Mouse (Mus musculus) cortical plate, adult 2 months (tissue): Measurements from ENCODE around the gene Gm49383. TPM values are rescaled to one million over a fixed set of nuclear protein-coding genes. Genes with fewer than 3 reads are reported as not detected.

Experiments
- H3K27ac ChIP-seq: fragments of 200-500 bp; 2 replicates; pipeline ENCODE4 v1.5.1; 2012; ENCODE audit warnings: low read length, control low read depth, inconsistent platforms; ENCODE audit not compliant: insufficient read depth
- H3K4me1 ChIP-seq: fragments of 200-500 bp; 2 replicates; pipeline ENCODE4 v1.6.1; 2011; ENCODE audit warnings: low read length; ENCODE audit not compliant: control insufficient read depth, insufficient read depth
- H3K4me3 ChIP-seq: fragments of 200-500 bp; 2 replicates; pipeline ENCODE4 v1.5.1; 2011; ENCODE audit warnings: mild to moderate bottlenecking, low read length, control low read depth; ENCODE audit not compliant: insufficient read depth
- CTCF ChIP-seq: fragments of 200-500 bp; IDR thresholded peaks from 2 replicates; pipeline ENCODE4 v1.5.1; 2011; ENCODE audit warnings: mild to moderate bottlenecking, control low read depth, low read length; ENCODE audit not compliant: insufficient read depth; ENCODE audit errors: extremely low read depth
- POLR2A ChIP-seq: fragments of 200-500 bp; IDR thresholded peaks from 2 replicates; pipeline ENCODE4 v1.6.1; 2011; ENCODE audit warnings: mild to moderate bottlenecking, low read length, control low read depth; ENCODE audit not compliant: insufficient read depth; ENCODE audit errors: extremely low read depth
- polyA plus RNA-seq: library from polyadenylated mRNA; depleted of rRNA; stranded (reverse); fragments of >200 nt; gene quantifications from 2 replicates; pipeline ENCODE4 v1.2.3, GENCODE M21; 2012

Gene Gm49383
- polyA plus RNA-seq, 1 experiment, result 0.61 TPM

DNA sequence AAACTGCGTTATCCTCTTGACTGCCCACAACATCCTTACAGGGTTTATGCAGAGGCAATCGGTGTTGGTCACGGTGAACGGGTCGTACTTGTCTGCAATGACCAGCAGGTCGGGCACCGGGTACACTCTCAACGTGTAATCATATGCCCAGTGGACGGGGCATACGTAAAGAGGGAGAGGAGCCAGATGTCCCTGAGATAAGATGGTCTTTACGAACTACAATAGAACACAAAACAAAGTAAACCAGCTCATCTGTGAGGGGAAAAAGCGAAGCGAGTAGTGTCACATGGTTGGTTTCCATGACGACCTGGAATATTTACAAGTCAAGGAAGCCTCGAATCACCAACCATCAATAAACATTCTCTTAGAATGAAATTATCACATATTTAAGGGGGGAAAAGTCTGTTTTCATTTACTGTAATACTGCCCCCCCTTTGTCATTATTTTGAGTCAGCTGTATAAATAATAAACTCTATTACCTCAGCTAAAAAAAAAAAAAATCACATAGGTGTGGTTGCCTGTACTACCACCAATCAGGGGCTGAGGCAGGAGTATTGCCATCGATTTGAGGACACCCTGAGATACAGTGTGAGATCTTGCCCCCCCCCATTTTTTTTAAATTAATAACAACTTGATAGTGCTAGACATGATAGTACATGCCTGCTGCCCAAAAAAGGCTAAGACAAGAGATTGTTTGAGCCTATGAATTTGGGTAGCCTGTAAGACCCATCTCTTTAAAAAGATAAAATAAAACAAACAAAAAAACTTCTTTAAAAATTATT, 7.3 kb upstream of the Gm49383 start, which contains the start of gene Gm49384:
Gene Gm49384 (minus strand): TSS at position 216 of the 782 bp plus-strand sequence.
- Histone ChIP-seq H3K4me3 (no peak within 1 kb of the TSS), H3K4me1 (no peaks in the 10 kb centered on the region), H3K27ac (no peak within 1 kb of the TSS)
- TF ChIP-seq CTCF, result no peak
- no peak for TF ChIP-seq POLR2A

DNA sequence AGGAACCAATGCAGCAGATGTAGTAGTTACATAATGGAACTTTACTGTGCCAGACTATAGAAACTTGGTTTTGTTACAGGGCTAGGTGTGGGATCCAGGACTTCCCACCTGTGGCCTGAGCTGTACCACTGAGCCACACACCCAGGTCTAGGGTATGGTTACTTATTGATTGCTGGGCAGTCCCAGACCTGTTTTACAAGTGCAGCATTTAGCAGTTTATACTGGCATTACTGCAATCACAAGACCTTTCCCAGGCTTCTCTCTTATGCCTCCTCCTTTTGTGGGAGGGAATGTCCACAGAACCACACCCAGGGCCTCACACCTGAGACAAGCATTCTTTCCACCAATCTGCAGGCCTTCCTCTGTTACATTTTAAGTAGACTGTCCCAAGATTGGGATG, 2.1 kb upstream of the Gm49383 start:
- no peak overlapping the region for H3K27ac ChIP-seq
- H3K4me1 ChIP-seq, result no peaks in the 10 kb centered on the region; the same call in 1 of the 2 replicates
- H3K4me3 ChIP-seq, result no peak overlapping the region; the same call in 1 of the 2 replicates
- TF ChIP-seq CTCF, result no peak
- TF ChIP-seq POLR2A, result no peak

DNA sequence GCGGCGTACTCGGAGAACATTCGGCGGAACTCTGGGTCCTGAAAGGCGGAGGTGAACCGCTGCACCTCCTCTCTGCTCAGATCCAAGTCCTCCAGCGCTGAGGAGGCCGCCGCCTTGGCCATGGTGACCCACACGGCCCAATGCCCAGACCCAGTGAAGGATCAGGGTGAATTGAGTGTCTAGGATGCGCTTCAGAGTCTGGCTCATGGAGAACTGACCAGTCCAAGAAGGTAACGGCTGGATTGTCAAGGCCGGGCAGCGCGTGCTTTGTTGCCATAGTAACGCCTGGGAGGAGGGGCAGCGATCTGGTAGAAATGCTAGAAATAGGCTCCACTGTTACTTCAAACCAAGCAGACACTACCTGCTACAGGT, 1.2 kb upstream of the Gm49383 start, which contains the start of gene Dnaaf2:
Gene Dnaaf2 (minus strand): TSS at position 266 of the 372 bp plus-strand sequence.
- H3K4me3 ChIP-seq, result peak within 1 kb of the TSS; percentile 96
- TF ChIP-seq POLR2A, result no peak
- TF ChIP-seq CTCF, result no peak
- H3K4me1 ChIP-seq, result no peaks in the 10 kb centered on the region; the same call in 1 of the 2 replicates
- peak within 1 kb of the TSS; percentile 97 for H3K27ac ChIP-seq

DNA sequence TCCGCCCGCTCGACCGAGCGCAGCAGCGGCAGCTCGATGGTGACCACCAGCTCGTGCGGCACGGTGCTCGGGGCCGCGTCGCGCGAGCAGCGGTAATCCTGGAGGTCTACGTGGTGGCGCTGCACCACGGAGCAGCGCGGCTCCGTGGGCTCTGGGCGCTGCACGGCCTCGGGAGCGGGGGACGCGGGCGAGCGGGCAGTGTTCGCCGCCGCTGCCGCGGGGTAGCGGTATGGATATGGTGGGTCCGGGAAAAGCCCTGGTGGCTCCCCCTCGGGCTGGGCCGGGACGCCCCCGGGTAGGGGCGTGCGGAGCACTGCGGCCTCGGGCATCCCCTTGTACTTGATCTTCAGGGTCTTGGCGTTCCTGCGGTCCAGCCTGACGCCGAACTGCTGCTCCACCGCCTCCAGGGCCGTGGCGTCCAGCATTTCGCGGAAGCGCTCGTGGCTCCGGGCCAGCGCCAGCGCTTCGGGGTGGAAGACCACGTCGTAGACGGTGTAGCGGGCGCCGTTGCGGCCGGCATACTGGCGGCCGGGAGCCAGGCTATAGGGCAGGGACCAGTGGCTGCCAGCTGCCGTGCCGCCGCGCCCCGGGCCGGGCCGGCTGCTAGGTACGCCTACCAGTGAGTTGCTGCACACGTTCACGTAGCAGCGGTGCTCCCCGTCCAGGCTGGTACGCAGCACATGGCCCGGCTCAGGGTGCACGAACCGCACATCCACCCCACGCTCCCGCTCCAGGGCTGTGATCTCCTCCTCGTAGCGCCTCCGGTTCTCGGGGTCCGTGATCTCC, 667 bp upstream of the Gm49383 start:
- Histone ChIP-seq H3K4me1 (no peaks in the 10 kb centered on the region; the same call in 1 of the 2 replicates), H3K27ac (peak overlapping the region; percentile 97), H3K4me3 (peak overlapping the region; percentile 96)
- TF ChIP-seq POLR2A (no peak), CTCF (no peak)

DNA sequence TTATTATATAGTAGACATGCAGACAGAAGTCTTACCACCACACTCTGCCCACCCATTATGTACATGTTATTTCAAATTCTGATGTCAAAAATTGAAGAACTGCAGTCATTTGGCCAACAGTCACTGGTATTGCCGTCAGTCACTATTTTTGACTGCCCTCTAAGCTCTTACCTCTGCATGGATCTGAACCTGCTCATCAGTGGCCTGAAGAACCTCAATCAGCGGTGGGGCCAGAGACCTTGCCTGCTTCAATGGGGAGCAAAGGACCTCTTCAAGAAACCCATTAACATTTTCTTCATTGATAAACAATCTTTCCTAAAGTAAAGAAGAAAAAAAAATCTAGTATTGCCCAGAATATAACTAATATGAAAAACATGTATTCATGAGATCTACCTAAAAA, 4.3 kb downstream of the Gm49383 start:
- no peak for TF ChIP-seq CTCF
- TF ChIP-seq POLR2A, result no peak
- no peak overlapping the region for H3K27ac ChIP-seq

DNA sequence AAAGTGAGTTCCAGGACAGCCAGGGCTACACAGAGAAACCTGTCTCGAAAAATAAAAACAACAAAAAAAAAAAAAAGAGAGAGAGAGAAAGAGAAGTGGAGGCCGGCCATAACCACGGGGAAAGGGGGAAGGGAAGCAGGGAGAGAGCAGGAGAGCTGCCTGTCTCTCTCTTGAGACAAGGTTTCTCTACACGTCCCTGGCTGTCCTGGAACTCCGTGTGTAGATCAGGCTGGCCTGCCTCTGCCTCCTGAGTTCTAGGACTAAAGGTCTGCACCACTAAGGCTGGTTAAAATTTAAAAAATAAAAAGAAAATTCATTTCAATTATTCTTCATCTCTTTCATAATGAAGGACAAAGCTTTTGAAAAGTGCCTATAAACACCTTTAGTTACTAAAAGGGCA, 5.5 kb downstream of the Gm49383 start:
- Histone ChIP-seq H3K4me3 (no peak overlapping the region), H3K27ac (no peak overlapping the region), H3K4me1 (no peaks in the 10 kb centered on the region; the same call in 1 of the 2 replicates)
- no peak for TF ChIP-seq CTCF
- TF ChIP-seq POLR2A, result no peak

More for the DNA sequence above, 4.3 kb downstream of the Gm49383 start:
- no peaks in the 10 kb centered on the region; the same call in 1 of the 2 replicates for H3K4me1 ChIP-seq
- no peak overlapping the region for H3K4me3 ChIP-seq

DNA sequence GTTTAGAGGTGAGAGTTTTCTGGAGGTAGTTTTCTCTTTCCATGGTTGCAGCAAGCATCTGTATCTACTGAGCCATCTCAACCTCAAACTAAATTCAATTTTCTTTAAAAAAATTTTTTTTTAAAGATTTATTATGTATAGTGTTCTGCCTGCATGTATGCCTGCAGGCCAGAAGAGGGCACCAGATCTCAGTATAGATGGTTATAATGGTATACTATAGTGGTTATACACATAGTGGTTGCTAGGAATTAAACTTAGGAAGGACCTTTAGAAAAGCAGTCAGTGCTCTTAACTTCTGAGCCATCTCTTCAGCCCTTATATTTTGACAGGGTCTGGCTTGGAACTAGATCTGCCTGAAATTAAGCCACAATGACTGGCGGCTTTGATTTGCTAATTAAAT, 6.4 kb downstream of the Gm49383 start:
- H3K4me3 ChIP-seq, result no peak overlapping the region
- TF ChIP-seq CTCF, result no peak
- no peak for TF ChIP-seq POLR2A
- H3K27ac ChIP-seq, result no peak overlapping the region
- no peaks in the 10 kb centered on the region for H3K4me1 ChIP-seq

DNA sequence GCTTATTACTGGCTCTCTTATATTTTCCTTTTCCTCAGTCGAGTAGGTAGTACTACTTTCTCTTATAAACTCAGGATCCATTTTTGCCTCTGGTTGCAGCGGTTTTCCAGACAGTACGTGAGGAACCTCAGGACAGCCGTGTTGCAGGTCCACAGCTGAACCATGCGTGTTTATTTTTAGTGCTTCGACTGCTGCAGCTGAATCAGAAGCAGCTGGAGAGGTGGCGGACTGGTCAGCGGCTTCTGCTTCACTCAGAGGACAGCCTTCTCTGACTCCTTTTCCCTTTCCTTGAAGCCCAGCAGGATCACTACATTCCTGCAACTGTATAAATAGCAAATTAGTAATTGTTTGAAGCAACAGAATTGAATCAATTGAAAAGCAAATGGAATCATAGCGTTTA, 6.8 kb downstream of the Gm49383 start:
- Histone ChIP-seq H3K4me1 (no peaks in the 10 kb centered on the region; the same call in 1 of the 2 replicates), H3K4me3 (no peak overlapping the region), H3K27ac (no peak overlapping the region)
- TF ChIP-seq CTCF (no peak), POLR2A (no peak)

DNA sequence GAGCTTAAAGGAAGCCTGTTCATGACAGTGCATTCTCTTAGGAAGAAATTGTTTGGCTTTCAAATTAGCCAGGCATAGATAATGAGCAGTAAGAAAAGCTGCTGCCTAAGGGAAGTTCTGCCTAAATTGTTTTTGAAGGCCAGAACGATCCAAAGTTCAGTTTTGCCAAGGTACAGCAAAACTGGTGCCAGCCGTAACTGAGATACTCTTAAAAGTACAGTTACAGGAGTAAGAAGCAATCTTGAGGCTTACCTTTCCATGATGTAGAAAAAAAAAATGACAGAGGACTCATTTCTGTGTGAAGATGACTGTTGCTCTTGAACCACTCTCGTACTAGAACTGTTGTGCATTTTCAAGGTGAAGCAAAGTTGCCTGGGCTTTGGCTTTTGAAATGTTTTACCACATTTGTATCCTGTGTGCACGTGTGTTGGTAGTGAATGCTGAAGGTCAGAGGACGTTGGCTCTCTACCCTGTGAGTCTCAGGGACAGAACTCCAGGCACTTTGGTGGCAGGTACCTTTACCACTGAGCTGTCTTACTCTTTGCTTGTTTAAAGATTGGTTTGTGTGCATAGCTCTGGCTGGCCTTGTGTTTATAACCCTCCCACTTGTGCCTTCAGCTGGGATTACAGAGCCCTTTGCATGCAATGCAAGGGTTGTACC, 10.0 kb downstream of the Gm49383 start:
- H3K4me1 ChIP-seq, result peaks cover 1% of the 10 kb centered on the region; the same call in 1 of the 2 replicates
- no peak for TF ChIP-seq POLR2A
- TF ChIP-seq CTCF, result no peak
- H3K27ac ChIP-seq, result no peak overlapping the region
- no peak overlapping the region for H3K4me3 ChIP-seq

DNA sequence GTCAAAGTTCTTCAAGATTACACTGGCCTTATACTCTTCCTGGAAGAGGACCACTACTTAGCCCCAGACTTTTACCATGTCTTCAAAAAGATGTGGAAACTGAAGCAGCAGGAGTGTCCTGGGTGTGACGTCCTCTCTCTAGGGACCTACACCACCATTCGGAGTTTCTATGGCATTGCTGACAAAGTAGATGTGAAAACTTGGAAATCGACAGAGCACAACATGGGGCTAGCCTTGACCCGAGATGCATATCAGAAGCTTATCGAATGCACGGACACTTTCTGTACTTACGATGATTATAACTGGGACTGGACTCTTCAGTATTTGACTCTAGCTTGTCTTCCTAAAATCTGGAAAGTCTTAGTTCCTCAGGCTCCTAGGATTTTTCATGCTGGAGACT, 11.5 kb downstream of the Gm49383 start:
- TF ChIP-seq POLR2A (no peak), CTCF (no peak)
- H3K4me3 ChIP-seq, result peak overlapping the region; percentile 63; the same call in 1 of the 2 replicates
- peaks cover 1% of the 10 kb centered on the region; the same call in 1 of the 2 replicates for H3K4me1 ChIP-seq
- H3K27ac ChIP-seq, result no peak overlapping the region
